Mouse (Mus musculus): ENCODE results near the gene Snx1. TPM values are rescaled to one million over a fixed set of nuclear protein-coding genes. Genes with fewer than 3 reads are reported as not detected.

The Snx1 gene
- 10 to 100 TPM; 14.0 to 16.7 TPM for total RNA-seq (2021)
- long read RNA-seq, experiment 1, transcript Snx1-201 (15 exons, 2,073 nt): major isoform, 9 of 11 reads
- long read RNA-seq, experiment 1, partial matches to known transcripts: 1 of 11 reads
- long read RNA-seq, experiment 1, other reads (novel, unspliced or antisense): 1 of 11 reads
- long read RNA-seq, experiment 2, transcript Snx1-201 (15 exons, 2,073 nt): major isoform, 30 of 34 reads
- long read RNA-seq, experiment 2, partial matches to known transcripts: 1 of 34 reads
- long read RNA-seq, experiment 2, other reads (novel, unspliced or antisense): 3 of 34 reads

GRCm38 (mm10) chr9:66126456-66127192, at the start of gene Snx1, which contains the start of gene Ciao2a:
TSS of gene Snx1 (minus strand) at chr9:66126587.
TSS of gene Ciao2a (plus strand) at chr9:66126611.
- DNase-seq: peak; percentile 92

DNA sequence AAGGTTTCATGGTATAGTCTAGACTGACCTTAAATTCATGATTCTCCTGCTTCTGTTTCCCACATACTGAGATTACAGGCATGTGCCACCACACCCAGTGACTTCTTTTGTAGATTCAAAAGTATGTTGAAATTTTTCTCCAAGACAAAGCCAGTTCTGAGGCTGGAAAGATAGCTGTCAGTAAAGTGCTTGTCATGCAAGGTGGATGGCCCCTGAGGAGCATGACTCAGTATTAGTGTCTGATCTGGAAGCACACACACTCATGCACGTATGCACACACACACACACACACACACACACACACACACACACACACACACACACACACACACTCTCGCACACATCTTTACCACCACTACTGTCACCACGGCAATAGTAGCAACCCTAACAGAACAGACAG, 48.6 kb upstream of the Snx1 start:
- DNase-seq: no peak

- DNase-seq: no peak
Observed at GRCm38 (mm10) chr9:66173316-66173855, 47.0 kb upstream of the Snx1 start.

DNA sequence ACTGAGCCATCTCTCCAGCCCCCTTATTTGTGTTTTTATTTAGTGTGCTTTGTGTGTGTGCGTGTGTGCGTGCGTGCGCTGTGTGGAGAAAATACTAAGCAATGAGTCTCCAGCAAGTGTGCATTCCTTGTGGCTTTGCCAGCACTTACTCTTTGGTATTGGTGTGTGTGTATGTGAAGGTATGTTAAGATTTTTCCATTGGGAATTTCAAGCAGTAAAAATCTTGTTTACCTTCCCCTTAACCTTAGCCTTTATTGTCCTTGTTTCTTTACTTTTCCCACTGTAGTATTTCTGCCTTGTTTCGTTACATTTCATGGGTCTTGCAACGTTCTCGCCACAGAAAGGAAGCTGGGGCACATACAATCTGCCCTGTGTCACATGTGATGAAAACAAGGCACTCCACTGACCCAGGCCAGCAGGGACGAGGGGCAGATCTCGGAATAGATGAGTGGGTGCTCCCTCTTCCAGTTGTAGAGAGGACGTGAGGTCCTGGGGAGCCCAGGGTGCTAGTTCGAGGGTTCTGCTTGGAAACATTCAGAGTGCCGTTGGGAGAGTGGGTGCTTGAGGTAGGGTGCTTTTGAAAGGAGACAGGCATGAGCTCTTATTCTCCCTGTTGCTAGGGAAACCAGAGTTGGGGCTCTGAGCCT, 45.0 kb upstream of the Snx1 start:
- DNase-seq: no peak

- no peak for DNase-seq
Observed at GRCm38 (mm10) chr9:66170506-66170905, 44.1 kb upstream of the Snx1 start.

DNA sequence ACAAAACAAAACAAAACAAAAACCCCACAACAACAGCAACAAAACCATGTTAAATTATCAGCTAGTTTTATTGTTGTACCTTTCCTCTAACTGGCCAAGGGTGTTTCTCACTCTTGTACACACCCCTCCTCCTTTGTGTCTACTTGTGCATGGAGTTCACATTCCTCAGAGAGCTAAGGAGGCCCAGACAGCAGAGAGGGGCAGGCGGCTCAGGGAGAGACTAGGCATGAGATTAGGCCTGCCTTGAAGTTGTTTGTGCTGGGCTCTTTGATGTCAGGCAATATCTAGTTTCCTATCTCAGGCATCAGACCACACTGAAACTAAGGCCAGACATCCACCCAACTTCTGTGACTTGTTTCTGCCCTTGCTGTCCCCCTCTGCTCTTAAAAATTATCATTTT, 41.8 kb upstream of the Snx1 start:
- DNase-seq: no peak

DNA sequence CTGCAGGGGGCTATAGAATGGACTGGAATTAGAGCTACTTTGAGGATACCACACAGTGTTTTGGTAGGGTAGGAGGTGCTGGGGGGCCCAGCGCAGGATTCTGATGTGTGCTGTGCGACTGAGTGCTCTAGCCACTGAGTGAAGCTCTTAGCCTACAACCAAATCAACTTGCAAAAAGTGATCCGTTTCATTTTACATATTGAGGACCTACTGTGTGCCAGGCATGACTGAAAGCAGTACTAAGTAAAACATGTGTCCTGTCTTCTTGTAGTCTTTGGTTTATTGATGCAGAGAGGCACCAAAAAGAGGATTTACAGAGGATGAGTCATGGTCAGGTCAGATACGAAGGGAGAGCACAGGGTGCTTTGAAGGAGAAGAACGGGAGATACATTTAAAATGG, 40.8 kb upstream of the Snx1 start:
- no peak for DNase-seq

DNA sequence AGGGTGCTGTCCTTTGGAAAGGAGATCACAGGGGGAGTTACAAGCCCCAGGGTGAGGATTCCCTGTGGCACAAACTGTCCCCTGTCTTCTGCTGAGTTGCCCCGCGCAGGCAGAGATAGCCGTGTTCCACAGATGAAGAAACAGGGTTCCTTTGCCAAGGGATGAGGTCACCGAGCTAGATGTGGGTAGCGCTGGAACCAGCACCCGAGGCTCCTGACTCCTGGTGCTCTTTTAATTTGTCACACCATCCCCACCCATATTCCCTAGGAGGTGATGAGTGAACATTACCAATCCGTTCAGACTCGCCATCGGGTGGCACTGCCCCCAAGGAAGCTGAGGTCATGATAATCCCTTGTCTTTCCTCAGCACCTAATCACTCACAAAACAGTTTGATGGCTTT, 36.6 kb upstream of the Snx1 start:
- peak; percentile 79 for DNase-seq

DNA sequence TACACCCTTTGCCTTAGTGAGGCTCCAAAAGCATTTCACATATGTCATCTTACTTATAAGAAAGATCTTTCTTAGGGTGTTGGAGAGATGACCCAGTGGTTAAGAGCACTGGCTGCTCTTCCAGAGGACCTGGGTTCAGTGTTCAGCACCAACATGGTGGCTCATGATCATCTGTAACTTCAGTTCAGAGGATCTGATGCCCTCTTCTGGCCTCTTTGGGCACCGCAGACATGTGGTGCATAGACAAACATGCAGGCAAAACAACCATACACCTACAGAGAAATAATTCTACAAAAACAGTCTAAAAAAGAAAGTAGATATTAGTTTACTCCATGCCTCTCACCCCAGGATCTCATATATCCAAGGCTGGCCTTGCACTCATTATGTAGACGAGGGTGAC, 33.8 kb upstream of the Snx1 start:
- DNase-seq: no peak

DNA sequence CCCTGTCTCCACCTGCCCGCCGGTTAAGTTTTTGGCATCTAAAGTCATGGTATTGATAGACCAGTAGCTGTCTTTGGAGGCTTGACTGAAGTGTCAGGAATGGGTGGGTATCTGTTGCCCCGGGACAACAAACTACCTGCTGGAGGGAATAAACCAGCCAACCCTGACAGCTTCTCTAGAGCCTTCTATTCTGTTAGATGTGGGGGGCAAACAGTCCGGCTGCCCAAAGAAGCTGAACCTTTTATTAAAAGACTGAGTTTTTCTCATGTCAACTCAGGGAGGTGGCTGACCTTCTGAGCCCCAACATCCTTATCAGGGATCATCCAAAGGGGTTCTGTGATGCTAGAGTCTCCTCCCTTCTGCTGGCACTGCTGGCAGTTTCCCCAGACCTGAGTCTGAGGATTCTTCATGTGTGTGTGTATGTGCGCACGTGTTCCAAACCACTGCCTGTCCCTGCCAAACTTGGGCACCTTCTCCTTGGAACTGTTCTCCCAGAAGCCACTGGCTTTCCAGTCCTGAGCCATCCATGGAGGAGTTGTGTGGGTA, 32.6 kb upstream of the Snx1 start:
- no peak for DNase-seq

- DNase-seq: peak; percentile 88
Observed at GRCm38 (mm10) chr9:66157958-66158830, 31.8 kb upstream of the Snx1 start, which contains the start of gene Dapk2. TSS of gene Dapk2 (plus strand) at chr9:66158223.

GRCm38 (mm10) chr9:66155534-66155933, 29.1 kb upstream of the Snx1 start:
- no peak for DNase-seq

- no peak for DNase-seq
Observed at GRCm38 (mm10) chr9:66154013-66154412, 27.6 kb upstream of the Snx1 start.

DNA sequence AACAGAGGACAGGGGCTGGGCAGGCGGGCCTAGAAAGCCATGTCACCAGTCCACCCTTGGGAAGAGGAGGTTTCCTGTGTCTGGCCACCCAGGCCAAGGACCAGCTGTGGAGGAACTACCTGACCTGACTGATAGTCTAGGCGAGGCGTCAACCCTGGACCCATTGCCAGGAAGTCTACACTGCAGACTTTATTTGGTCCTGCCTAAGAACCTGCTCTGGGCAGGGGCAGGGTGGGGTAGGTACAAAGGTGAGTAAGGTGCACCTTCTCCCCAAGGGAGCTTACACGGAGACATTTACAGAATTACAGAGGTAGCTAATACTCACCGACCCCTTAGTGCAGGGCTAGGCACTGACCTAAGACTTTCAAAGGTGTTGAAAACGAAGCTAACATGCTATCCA, 27.2 kb upstream of the Snx1 start:
- no peak for DNase-seq

DNA sequence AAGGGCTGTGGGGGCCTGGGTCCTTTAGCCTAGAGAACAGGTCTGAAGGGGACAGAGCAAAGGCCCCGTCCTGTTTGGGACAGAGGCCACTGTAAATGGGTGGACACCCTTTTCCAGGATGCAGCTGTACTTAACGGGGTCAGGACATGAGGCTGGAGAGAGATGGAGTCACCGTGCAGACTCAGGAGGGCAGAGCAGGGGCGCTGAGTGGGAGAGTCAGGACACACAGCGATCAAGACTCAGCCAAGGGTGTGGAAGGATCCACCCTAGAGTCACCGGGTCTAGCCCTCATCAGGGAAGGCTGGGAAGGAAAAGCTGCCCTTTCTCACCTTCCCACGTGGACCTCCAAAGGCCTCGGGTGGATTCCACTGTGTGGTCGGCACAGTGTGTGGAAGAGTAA, 25.6 kb upstream of the Snx1 start:
- no peak for DNase-seq

DNA sequence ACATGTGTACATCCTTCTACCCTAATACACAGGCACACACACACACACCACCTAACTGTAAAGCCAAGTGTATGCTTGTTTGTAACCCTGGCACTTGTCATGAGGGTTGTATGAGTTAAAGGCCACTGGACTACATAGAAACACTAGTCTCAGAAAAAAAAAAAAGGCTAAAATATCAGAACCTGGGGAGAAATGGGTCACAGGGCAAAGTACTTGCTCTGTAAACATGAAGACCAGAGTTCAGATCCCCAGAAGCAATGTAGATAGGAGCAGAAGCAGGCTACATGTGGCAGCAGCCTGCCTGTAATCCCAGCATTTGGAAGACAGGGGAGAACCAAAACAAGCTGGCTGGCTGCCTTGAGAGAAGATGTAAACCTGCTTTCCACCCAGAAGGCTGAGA, 19.8 kb upstream of the Snx1 start:
- no peak for DNase-seq

GRCm38 (mm10) chr9:66144248-66144647, 17.9 kb upstream of the Snx1 start:
- DNase-seq: no peak

- DNase-seq: no peak
Observed at GRCm38 (mm10) chr9:66142265-66142664, 15.9 kb upstream of the Snx1 start.

GRCm38 (mm10) chr9:66138193-66138592, 11.8 kb upstream of the Snx1 start:
- no peak for DNase-seq

GRCm38 (mm10) chr9:66135967-66136366, 9.6 kb upstream of the Snx1 start:
- no peak for DNase-seq

- no peak for DNase-seq
Observed at GRCm38 (mm10) chr9:66131466-66131865, 5.1 kb upstream of the Snx1 start.

GRCm38 (mm10) chr9:66127884-66128283, 1.5 kb upstream of the Snx1 start:
- no peak for DNase-seq

Data from gastrocnemius, postnatal 25 days (tissue).